Mouse (Mus musculus): Measurements from ENCODE around the gene Cbx7. TPM values are rescaled to one million over a fixed set of nuclear protein-coding genes. Genes with fewer than 3 reads are reported as not detected.

The Cbx7 gene
- polyA plus RNA-seq, 1 experiment from 2014 or later: 0.63 TPM

- H3K9me3 ChIP-seq (replicated peaks): no peaks in the 10 kb centered on the region
- peak; percentile 85 for ATAC-seq (replicated peaks; ENCODE audit: insufficient number of reproducible peaks, insufficient read depth, low FRiP score, low read depth)
- H3K27ac ChIP-seq: peak overlapping the region; percentile 76
- H3K4me1 ChIP-seq (replicated peaks): peaks cover 16% of the 10 kb centered on the region
- H3K27me3 ChIP-seq: no peaks in the 10 kb centered on the region
- H3K4me3 ChIP-seq: peak overlapping the region; percentile 63
- peak overlapping the region; percentile 73 for H3K9ac ChIP-seq
- 2% methylated on average over 12 of the region's 12 CpGs for WGBS
- no peaks in the 10 kb centered on the region for H3K36me3 ChIP-seq
- peak overlapping the region; percentile 89 for H3K4me2 ChIP-seq
Measured at GRCm38 (mm10) chr15:79892213-79892541, 78.7 kb downstream of the Cbx7 start.

- Histone ChIP-seq H3K4me3 (peak within 1 kb of the TSS; percentile 63), H3K9me3 (replicated peaks) (no peaks in the 10 kb centered on the region), H3K36me3 (no peaks in the 10 kb centered on the region), H3K4me2 (peak within 1 kb of the TSS; percentile 89), H3K27ac (peak within 1 kb of the TSS; percentile 76), H3K4me1 (replicated peaks) (peaks cover 16% of the 10 kb centered on the region), H3K9ac (peak within 1 kb of the TSS; percentile 73), H3K27me3 (no peaks in the 10 kb centered on the region)
- WGBS: under 1% methylated on average over 20 of the region's 20 CpGs
- peak; percentile 50 for ATAC-seq (replicated peaks; ENCODE audit: insufficient number of reproducible peaks, insufficient read depth, low FRiP score, low read depth)
Measured at GRCm38 (mm10) chr15:79891436-79892212, 79.3 kb downstream of the Cbx7 start, which contains the start of gene Apobec3. Apobec3 (plus strand) TSS chr15:79891659.

- Histone ChIP-seq H3K27ac (no peak overlapping the region), H3K27me3 (no peaks in the 10 kb centered on the region), H3K4me1 (replicated peaks) (peaks cover 17% of the 10 kb centered on the region), H3K4me2 (no peak overlapping the region), H3K36me3 (no peaks in the 10 kb centered on the region), H3K4me3 (no peak overlapping the region), H3K9me3 (replicated peaks) (no peaks in the 10 kb centered on the region), H3K9ac (no peak overlapping the region)
- WGBS: 68% methylated on average over 5 of the region's 5 CpGs
- ATAC-seq (replicated peaks; ENCODE audit: insufficient number of reproducible peaks, insufficient read depth, low FRiP score, low read depth): no peak
Measured at GRCm38 (mm10) chr15:79884820-79885219, 86.1 kb downstream of the Cbx7 start.

- peak; percentile 72 for ATAC-seq (replicated peaks; ENCODE audit: insufficient number of reproducible peaks, insufficient read depth, low FRiP score, low read depth)
- Histone ChIP-seq H3K9me3 (replicated peaks) (no peaks in the 10 kb centered on the region), H3K4me1 (replicated peaks) (peaks cover 28% of the 10 kb centered on the region), H3K36me3 (no peaks in the 10 kb centered on the region), H3K4me3 (peak overlapping the region; percentile 63), H3K4me2 (peak overlapping the region; percentile 83), H3K27me3 (no peaks in the 10 kb centered on the region), H3K9ac (peak overlapping the region; percentile 57), H3K27ac (peak overlapping the region; percentile 85)
- under 1% methylated on average over 30 of the region's 30 CpGs for WGBS
Measured at GRCm38 (mm10) chr15:79883352-79883822, 87.5 kb downstream of the Cbx7 start.

GRCm38 (mm10) chr15:79882623-79883267 lies 88.2 kb downstream of the Cbx7 start:
- peak overlapping the region; percentile 83 for H3K4me2 ChIP-seq
- no peaks in the 10 kb centered on the region for H3K36me3 ChIP-seq
- no peaks in the 10 kb centered on the region for H3K27me3 ChIP-seq
- H3K4me1 ChIP-seq (replicated peaks): peaks cover 28% of the 10 kb centered on the region
- H3K4me3 ChIP-seq: peak overlapping the region; percentile 63
- no peaks in the 10 kb centered on the region for H3K9me3 ChIP-seq (replicated peaks)
- 0 out of 2 replicates have a peak overlapping the region, but pooled peaks have one; percentile 85 for H3K27ac ChIP-seq
- ATAC-seq (replicated peaks; ENCODE audit: insufficient number of reproducible peaks, insufficient read depth, low FRiP score, low read depth): no peak
- 28% methylated on average over 19 of the region's 19 CpGs for WGBS
- H3K9ac ChIP-seq: peak overlapping the region; percentile 2; the same call in 1 of the 2 replicates

GRCm38 (mm10) chr15:79880477-79880876 lies 90.4 kb downstream of the Cbx7 start:
- peaks cover 28% of the 10 kb centered on the region for H3K4me1 ChIP-seq (replicated peaks)
- peak overlapping the region; percentile 94 for H3K27ac ChIP-seq
- H3K9ac ChIP-seq: no peak overlapping the region
- no peaks in the 10 kb centered on the region for H3K36me3 ChIP-seq
- 79% methylated on average over 3 of the region's 3 CpGs for WGBS
- H3K27me3 ChIP-seq: no peaks in the 10 kb centered on the region
- H3K9me3 ChIP-seq (replicated peaks): no peaks in the 10 kb centered on the region
- no peak for ATAC-seq (replicated peaks; ENCODE audit: insufficient number of reproducible peaks, insufficient read depth, low FRiP score, low read depth)
- H3K4me2 ChIP-seq: no peak overlapping the region
- H3K4me3 ChIP-seq: no peak overlapping the region

GRCm38 (mm10) chr15:79879319-79879718 lies 91.6 kb downstream of the Cbx7 start:
- Histone ChIP-seq H3K27me3 (no peaks in the 10 kb centered on the region), H3K4me1 (replicated peaks) (peaks cover 31% of the 10 kb centered on the region), H3K9me3 (replicated peaks) (no peaks in the 10 kb centered on the region), H3K4me3 (peak overlapping the region; percentile 17; the same call in 1 of the 2 replicates), H3K9ac (0 out of 2 replicates have a peak overlapping the region, but pooled peaks have one; percentile 16), H3K27ac (peak overlapping the region; percentile 94), H3K4me2 (peak overlapping the region; percentile 52), H3K36me3 (no peaks in the 10 kb centered on the region)
- 5% methylated on average over 13 of the region's 13 CpGs for WGBS
- ATAC-seq (replicated peaks; ENCODE audit: insufficient number of reproducible peaks, insufficient read depth, low FRiP score, low read depth): peak; percentile 90

GRCm38 (mm10) chr15:79878725-79879136 lies 92.2 kb downstream of the Cbx7 start:
- 43% methylated on average over 6 of the region's 6 CpGs for WGBS
- ATAC-seq (replicated peaks; ENCODE audit: insufficient number of reproducible peaks, insufficient read depth, low FRiP score, low read depth): peak; percentile 3; the same call in 1 of the 2 replicates
- H3K9ac ChIP-seq: 0 out of 2 replicates have a peak overlapping the region, but pooled peaks have one; percentile 16
- H3K9me3 ChIP-seq (replicated peaks): no peaks in the 10 kb centered on the region
- peaks cover 31% of the 10 kb centered on the region for H3K4me1 ChIP-seq (replicated peaks)
- no peaks in the 10 kb centered on the region for H3K36me3 ChIP-seq
- H3K4me3 ChIP-seq: peak overlapping the region; percentile 17; the same call in 1 of the 2 replicates
- H3K4me2 ChIP-seq: peak overlapping the region; percentile 52
- no peaks in the 10 kb centered on the region for H3K27me3 ChIP-seq
- peak overlapping the region; percentile 94 for H3K27ac ChIP-seq

- Histone ChIP-seq H3K9me3 (replicated peaks) (no peaks in the 10 kb centered on the region), H3K36me3 (no peaks in the 10 kb centered on the region), H3K27ac (no peak overlapping the region), H3K9ac (no peak overlapping the region), H3K4me3 (no peak overlapping the region), H3K27me3 (no peaks in the 10 kb centered on the region), H3K4me2 (no peak overlapping the region), H3K4me1 (replicated peaks) (peaks cover 20% of the 10 kb centered on the region)
- ATAC-seq (replicated peaks; ENCODE audit: insufficient number of reproducible peaks, insufficient read depth, low FRiP score, low read depth): no peak
- WGBS: 83% methylated on average over 18 of the region's 18 CpGs
Measured at GRCm38 (mm10) chr15:79875261-79875995, 95.5 kb downstream of the Cbx7 start.

- H3K4me3 ChIP-seq: no peak overlapping the region
- H3K9ac ChIP-seq: no peak overlapping the region
- 53% methylated on average over 2 of the region's 2 CpGs for WGBS
- H3K27ac ChIP-seq: no peak overlapping the region
- H3K4me1 ChIP-seq (replicated peaks): peaks cover 9% of the 10 kb centered on the region
- no peaks in the 10 kb centered on the region for H3K9me3 ChIP-seq (replicated peaks)
- H3K27me3 ChIP-seq: no peaks in the 10 kb centered on the region
- no peak for ATAC-seq (replicated peaks; ENCODE audit: insufficient number of reproducible peaks, insufficient read depth, low FRiP score, low read depth)
- no peaks in the 10 kb centered on the region for H3K36me3 ChIP-seq
- H3K4me2 ChIP-seq: no peak overlapping the region
Measured at GRCm38 (mm10) chr15:79873995-79874394, 96.9 kb downstream of the Cbx7 start.

- no peak overlapping the region for H3K4me3 ChIP-seq
- no peaks in the 10 kb centered on the region for H3K36me3 ChIP-seq
- peaks cover 5% of the 10 kb centered on the region for H3K4me1 ChIP-seq (replicated peaks)
- H3K9ac ChIP-seq: no peak overlapping the region
- H3K27me3 ChIP-seq: no peaks in the 10 kb centered on the region
- 88% methylated on average over 8 of the region's 8 CpGs for WGBS
- H3K9me3 ChIP-seq (replicated peaks): no peaks in the 10 kb centered on the region
- no peak for ATAC-seq (replicated peaks; ENCODE audit: insufficient number of reproducible peaks, insufficient read depth, low FRiP score, low read depth)
- H3K27ac ChIP-seq: no peak overlapping the region
- no peak overlapping the region for H3K4me2 ChIP-seq
Measured at GRCm38 (mm10) chr15:79873545-79873944, 97.4 kb downstream of the Cbx7 start.
